ENCODE assay signal across 8 mouse cellular contexts in the genomic region with DNA sequence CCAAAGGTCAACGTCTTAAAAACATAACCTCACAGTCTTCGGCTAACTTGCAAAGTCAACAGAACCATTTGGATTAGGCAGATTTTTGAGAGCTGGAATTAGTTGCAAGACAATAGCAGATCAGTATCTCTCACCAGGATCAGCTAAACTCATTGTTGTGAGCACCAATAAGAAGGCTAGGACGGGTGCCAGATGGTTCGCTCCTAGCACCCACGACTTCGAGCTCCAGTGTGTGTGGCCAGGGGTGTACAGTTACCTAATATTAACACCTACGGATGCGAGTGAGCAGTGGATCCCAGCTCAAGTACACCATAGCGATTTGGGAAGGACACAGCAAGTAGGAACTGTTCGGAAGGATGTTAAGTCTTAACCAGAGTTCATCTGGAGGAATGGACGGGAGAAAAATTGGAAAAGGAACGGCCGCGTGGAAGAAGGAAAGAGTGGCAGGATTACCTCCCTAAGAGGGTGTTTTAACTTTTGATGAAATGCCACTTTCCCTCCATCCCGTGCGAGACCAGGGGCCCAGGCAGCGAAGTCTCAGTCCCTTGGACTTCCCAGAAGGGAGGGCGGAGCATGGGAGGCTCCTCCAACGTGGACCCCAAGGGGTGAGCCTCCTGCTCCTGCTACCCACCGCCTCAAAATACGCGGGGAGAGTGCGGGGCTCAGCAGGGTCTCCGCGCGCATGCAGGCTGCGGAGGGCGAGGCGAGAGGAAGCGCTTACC. TPM values are rescaled to one million over a fixed set of nuclear protein-coding genes. Genes with fewer than 3 reads are reported as not detected.
DNase-seq lines count a peak whose midpoint lies in the region; ATAC-seq lines count a peak whose summit lies in the region.

No protein-coding gene starts in this region.

- WGBS in heart, embryonic 15.5 days = 6% methylated on average over 30 of the region's 30 CpGs
- 6% methylated on average over 30 of the region's 30 CpGs for WGBS in midbrain, embryonic 10.5 days

- peak overlapping the region; percentile 95 for H3K4me2 ChIP-seq in heart, embryonic 15.5 days

- H3K9ac ChIP-seq in heart, embryonic 15.5 days = peak overlapping the region; percentile 65

- H3K4me1 ChIP-seq in heart, embryonic 15.5 days (replicated peaks) = peaks cover 17% of the 10 kb centered on the region
- peaks cover 19% of the 10 kb centered on the region for H3K4me1 ChIP-seq in midbrain, embryonic 10.5 days

- peak; percentile 18 to 25 for DNase-seq in right cerebral cortex, adult 2 months (ENCODE audit: low spot score in 2 of 2)
- no peak for DNase-seq in right cerebral cortex, postnatal 14 days
- peak; percentile 41 to 42 for DNase-seq in cerebellum, postnatal 10 days
- peak; percentile 50 for DNase-seq in kidney, postnatal 14 days
- peak; percentile 18 for DNase-seq in midbrain, embryonic 10.5 days (ENCODE audit: low spot score)
- DNase-seq in ovary, postnatal 36 days (ENCODE audit: low spot score) = no peak
- no peak for DNase-seq in spleen, postnatal 14 days (ENCODE audit: low spot score in 2 of 2)

- peak overlapping the region; percentile 74 for H3K4me3 ChIP-seq in heart, embryonic 15.5 days
- peak overlapping the region; percentile 83 for H3K4me3 ChIP-seq in midbrain, embryonic 10.5 days

- H3K27ac ChIP-seq in heart, embryonic 15.5 days = peak overlapping the region; percentile 78
- H3K27ac ChIP-seq in midbrain, embryonic 10.5 days (replicated peaks) = peak overlapping the region; percentile 81

- H3K36me3 ChIP-seq in heart, embryonic 15.5 days = no peaks in the 10 kb centered on the region
- no peaks in the 10 kb centered on the region for H3K36me3 ChIP-seq in midbrain, embryonic 10.5 days

- ATAC-seq in heart, embryonic 15.5 days (replicated peaks; ENCODE audit: insufficient number of reproducible peaks, insufficient read depth, low FRiP score, low read depth) = no peak; the same call in 1 of the 2 replicates

- no peaks in the 10 kb centered on the region for H3K27me3 ChIP-seq in heart, embryonic 15.5 days
- peaks cover 14% of the 10 kb centered on the region for H3K27me3 ChIP-seq in midbrain, embryonic 10.5 days (ENCODE audit: low read depth, poor library complexity, severe bottlenecking)

- H3K9me3 ChIP-seq in heart, embryonic 15.5 days (replicated peaks) = no peaks in the 10 kb centered on the region
- H3K9me3 ChIP-seq in midbrain, embryonic 10.5 days (replicated peaks) = no peaks in the 10 kb centered on the region

RNA-seq across cellular contexts. Expression of a gene that starts 0.5 kb away (rescaled TPM):
- 17.9 and 23.9 TPM in 2 replicates for polyA plus RNA-seq in heart, embryonic 15.5 days (2015; fragmentation: Nextera tagmentation; extraction: Ambion mirVana)
- polyA plus RNA-seq in midbrain, embryonic 10.5 days (2016; fragmentation: Nextera tagmentation; extraction: Ambion mirVana) = 23.4 and 23.5 TPM in 2 replicates

Comparison
In these comparisons a context has a peak if more than half of its experiments do, and no peak if none do; other contexts are left out.
1. DNase-seq: peak in right cerebral cortex, adult 2 months (2 of 2), cerebellum, postnatal 10 days (2 of 2), kidney, postnatal 14 days (single experiment) and midbrain, embryonic 10.5 days (single experiment); none in right cerebral cortex, postnatal 14 days (single experiment), ovary, postnatal 36 days (single experiment) and spleen, postnatal 14 days (0 of 2).